Mouse (Mus musculus): ENCODE measurements around the gene Slc12a9. TPM values are rescaled to one million over a fixed set of nuclear protein-coding genes. Genes with fewer than 3 reads are reported as not detected.

The Slc12a9 gene
- total RNA-seq, 1 experiment from 2014 or later = 2.1 TPM

DNA sequence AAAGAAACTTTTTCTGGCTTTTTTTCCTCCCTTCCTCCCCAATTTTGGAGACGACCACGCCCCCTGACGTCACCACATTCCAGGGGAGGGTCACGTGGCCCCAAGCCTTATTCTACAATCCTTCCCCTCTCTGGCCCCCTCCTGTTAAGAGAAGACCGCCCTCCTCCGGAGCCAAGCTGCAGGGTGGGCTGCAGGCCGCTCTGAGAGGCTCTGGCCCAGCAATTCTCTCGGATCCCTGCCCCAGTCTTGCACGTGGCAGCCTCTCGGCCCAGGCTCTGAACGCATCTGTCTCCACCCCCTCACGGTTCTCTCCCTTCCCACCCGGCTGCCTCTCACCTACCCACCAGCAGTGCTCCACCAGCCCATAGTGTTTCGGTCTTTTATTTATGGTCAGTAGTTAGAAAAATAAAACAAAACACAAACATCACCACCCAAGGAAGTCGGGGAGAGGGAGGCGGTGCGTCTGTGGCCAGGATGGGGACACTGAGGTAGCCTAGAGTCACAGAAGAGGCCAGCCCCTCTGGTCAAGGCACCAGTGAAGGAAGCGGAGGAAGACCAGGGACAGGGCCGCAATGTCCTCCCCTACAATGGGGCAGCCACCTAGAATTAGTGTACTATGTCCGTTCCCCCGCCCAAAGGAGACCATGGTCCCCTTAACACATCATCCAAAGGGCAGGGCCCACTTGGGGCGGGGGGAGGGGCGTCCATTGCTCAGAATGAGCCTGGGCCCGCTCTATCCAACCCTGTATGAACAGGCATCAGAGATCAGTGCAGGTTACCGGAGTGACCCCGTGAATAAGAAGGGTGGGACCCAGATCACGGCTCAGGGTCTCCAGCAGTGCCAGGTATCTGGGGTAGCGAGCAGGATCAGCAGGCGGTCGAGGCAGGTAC is 19.0 kb downstream of the Slc12a9 start, which contains the start of gene Trip6:
Gene Trip6, minus strand, starts transcription at position 212 of the 891 bp plus-strand sequence.
- peak; percentile 45 for ATAC-seq (replicated peaks; ENCODE audit: low read depth, poor library complexity, severe bottlenecking)

DNA sequence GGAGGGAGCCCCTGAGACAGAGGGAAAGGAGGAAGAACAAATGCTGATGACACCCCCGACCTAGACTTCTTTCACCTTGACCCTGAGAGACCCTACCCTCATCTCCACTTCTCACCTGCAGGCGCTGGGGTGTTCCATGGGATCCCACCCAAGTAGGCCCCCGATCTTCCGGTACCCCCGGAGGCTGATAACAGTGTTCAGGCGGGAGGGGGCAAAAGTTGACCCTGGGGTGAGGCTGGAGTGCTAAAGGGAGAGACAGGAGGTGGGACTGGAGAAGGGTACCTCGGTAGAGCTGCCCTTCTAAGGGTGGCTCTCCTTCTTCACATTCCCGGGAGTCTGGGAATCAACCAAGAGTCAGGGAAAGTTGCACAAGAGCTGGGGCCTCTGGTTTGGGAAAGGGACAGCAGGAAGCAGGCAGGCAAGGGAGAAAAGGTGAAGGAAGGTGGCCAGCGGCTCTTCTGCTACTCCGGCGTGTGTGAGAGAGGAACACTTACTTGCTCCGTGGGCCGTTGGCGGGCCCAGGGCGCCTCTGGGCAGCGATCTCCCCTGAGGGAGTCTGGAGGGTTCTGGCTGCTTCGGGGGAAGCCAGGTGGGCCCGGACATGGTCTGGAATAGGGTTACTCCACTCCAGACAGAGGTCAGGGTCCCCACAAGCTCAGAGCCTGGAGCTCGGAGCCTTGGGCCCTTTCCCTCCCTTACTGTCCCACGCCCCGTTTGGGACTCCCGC is 19.8 kb downstream of the Slc12a9 start:
- ATAC-seq (replicated peaks; ENCODE audit: low read depth, poor library complexity, severe bottlenecking) = no peak; the same call in 1 of the 2 replicates

DNA sequence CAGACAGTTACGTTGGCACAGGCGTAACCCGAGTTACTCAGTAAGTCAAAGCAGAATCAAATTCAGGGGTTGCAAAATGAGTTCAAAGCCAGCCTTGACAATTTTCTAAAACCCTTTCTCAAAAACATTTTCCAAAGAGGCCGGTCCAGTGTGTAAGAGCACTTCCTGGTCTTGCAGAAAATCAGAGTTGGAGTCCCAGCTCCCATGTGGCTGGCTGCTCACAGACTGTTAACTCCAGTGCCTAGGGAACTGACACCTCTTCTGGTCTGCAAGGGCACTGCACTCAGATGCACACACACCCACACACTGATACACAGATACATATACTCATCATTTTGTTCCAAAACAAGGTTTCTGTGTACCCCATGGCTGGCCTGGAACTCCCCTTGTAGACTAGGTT is 25.0 kb downstream of the Slc12a9 start:
- ATAC-seq (replicated peaks; ENCODE audit: low read depth, poor library complexity, severe bottlenecking) = no peak

- peak; percentile 87 for ATAC-seq (replicated peaks; ENCODE audit: low read depth, poor library complexity, severe bottlenecking)
Measured at GRCm38 (mm10) chr5:137307071-137307912, 26.1 kb downstream of the Slc12a9 start, which contains the start of gene Srrt. TSS of gene Srrt (minus strand) at chr5:137307674.

DNA sequence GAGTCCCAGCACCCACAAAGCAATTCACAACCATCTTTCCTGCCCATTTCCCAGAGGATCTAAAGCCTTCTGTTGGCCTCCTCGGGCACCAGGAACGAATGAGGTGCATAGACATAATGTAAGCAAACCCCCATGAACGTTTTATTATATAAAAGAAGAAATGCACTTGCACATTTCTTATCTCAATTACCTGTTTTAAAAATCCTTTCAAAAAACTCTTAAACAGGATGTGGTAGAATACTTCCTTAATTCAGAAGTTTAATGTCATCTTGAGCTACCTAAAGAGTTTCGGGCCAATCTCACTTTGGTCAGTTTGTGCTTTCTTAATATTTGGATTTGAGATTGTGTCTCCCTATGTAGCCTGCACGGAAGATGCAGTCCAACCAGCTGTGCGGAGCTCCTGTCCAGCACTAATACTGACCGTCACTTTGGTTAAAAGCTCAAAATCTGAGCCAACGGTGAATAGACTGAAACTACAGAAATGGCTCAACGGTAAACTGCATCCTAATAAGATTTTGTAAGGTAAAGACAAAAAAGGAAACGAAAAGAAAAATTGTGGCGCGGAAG is 26.9 kb downstream of the Slc12a9 start:
- ATAC-seq (replicated peaks; ENCODE audit: low read depth, poor library complexity, severe bottlenecking) = no peak

DNA sequence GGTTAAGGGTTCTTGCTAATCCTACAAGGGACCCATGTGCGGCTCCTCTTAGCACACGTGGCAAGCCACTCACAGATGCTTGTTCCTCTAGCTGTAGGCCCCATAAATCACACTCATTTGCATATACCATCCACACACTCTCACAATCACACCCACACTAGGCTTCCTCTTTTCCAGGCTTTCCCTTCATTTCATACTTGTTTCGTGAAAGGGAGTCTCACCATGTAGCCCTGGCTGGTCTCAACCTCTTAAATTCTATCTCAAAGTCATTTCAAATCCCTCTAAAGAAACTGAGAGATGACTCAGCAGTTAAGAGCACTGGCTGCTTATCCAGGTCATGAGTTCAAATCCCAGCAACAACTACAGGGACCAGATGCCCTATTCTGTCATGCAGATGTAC is 27.6 kb downstream of the Slc12a9 start:
- ATAC-seq (replicated peaks; ENCODE audit: low read depth, poor library complexity, severe bottlenecking) = peak; percentile 40

GRCm38 (mm10) chr5:137304816-137305215 is 28.6 kb downstream of the Slc12a9 start:
- no peak for ATAC-seq (replicated peaks; ENCODE audit: low read depth, poor library complexity, severe bottlenecking)

- ATAC-seq (replicated peaks; ENCODE audit: low read depth, poor library complexity, severe bottlenecking) = no peak
Measured at GRCm38 (mm10) chr5:137304165-137304564, 29.2 kb downstream of the Slc12a9 start.

- no peak for ATAC-seq (replicated peaks; ENCODE audit: low read depth, poor library complexity, severe bottlenecking)
Measured at GRCm38 (mm10) chr5:137303609-137304008, 29.8 kb downstream of the Slc12a9 start.

DNA sequence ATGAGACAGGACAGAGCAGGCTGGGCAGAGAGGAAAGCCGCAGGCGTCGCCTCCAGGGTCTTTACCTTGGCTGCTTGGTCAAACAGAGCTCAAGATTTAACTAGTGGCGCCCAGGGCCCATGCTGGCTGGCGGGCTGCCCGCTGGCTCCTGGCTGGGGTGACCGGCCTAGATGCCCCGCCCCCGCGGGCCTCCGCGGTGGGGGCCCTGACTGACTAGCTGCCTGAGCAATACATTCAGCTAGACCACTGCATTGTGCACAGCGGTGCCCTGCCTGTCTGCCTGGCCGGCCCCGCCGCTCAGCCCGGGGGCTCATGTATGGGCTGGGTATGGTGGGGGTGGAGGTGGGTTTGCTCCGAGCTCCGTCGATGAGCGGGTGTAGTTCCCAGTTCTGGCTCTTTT is 32.1 kb downstream of the Slc12a9 start:
- no peak for ATAC-seq (replicated peaks; ENCODE audit: low read depth, poor library complexity, severe bottlenecking)

DNA sequence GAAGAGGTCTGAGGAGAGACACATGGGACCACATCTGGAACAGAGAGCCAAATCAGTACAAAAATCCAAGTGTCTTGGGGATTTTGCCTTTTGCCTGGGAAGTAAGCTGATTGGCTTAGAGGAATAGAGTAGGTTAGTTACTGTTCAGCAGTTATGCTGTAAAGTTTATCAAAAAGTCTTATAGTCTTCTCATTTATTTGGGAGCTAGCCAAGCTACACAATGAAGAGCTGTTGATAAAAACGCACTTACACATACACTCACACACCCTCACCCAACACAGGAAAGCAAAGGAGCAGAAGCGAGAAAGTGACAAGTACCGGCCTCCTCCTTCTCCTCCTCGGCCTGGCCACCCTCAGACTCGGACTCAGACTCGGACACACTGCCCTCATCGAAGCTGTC is 34.2 kb downstream of the Slc12a9 start:
- ATAC-seq (replicated peaks; ENCODE audit: low read depth, poor library complexity, severe bottlenecking) = no peak

GRCm38 (mm10) chr5:137297126-137297525 is 36.3 kb downstream of the Slc12a9 start:
- ATAC-seq (replicated peaks; ENCODE audit: low read depth, poor library complexity, severe bottlenecking) = no peak

DNA sequence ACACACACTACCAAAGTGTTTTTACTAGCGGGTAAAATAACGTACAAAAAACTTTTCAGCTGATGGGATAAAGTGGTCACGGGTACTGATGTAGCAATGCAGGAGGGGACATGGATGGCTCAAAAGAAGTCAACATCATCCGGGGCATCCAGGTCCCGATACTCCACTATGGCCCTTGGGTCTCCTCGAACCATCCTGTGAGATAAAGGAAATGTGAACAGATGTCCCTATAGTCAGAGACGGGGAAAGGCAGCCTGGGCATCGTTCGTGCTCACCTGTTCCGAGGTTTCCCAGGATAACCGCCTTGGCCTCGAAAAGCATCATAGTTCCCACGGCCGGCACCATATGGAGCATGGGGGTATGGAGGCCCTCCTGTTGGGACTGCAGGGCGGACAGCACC is 37.7 kb downstream of the Slc12a9 start:
- ATAC-seq (replicated peaks; ENCODE audit: low read depth, poor library complexity, severe bottlenecking) = no peak

- no peak for ATAC-seq (replicated peaks; ENCODE audit: low read depth, poor library complexity, severe bottlenecking)
Measured at GRCm38 (mm10) chr5:137295296-137295695, 38.1 kb downstream of the Slc12a9 start.

DNA sequence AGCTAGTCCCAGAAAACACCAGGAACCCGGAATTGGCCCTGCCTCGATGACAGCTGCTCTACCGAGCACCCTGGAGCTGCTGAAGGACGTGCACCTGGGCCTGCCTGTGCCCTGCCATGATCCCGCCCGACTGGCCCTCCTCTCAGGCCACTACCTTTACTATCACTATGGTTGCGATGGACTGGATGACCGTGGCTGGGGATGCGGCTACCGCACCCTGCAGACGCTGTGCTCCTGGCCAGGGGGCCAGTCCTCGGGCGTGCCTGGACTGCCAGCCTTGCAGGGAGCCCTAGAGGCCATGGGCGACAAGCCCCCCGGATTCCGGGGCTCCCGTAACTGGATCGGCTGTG is 38.7 kb downstream of the Slc12a9 start:
- ATAC-seq (replicated peaks; ENCODE audit: low read depth, poor library complexity, severe bottlenecking) = peak; percentile 3; the same call in 1 of the 2 replicates

- ATAC-seq (replicated peaks; ENCODE audit: low read depth, poor library complexity, severe bottlenecking) = peak; percentile 76
Measured at GRCm38 (mm10) chr5:137293839-137294743, 39.3 kb downstream of the Slc12a9 start, which contains the start of gene Ufsp1. TSS of gene Ufsp1 (plus strand) at chr5:137294629.

DNA sequence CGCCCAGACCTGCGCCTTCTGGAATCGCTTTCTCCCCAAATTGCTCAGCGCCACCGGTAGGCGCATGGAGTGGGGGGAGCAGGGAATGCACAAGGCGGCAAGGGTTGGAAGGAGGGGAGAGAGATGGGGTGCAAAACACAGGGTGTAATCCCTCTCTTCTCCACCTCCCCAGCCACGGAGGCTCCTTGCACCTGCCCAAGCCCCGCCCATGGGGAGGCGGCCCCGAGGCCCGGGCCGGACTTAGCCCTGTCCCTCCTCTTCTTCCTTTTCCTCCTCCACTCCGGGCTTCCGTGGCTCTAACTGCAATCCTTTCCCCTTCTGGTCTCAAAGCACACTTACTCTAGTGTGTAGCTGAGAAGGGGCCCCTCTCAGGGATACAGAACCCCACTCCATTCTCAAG is 40.1 kb downstream of the Slc12a9 start:
- ATAC-seq (replicated peaks; ENCODE audit: low read depth, poor library complexity, severe bottlenecking) = peak; percentile 27

DNA sequence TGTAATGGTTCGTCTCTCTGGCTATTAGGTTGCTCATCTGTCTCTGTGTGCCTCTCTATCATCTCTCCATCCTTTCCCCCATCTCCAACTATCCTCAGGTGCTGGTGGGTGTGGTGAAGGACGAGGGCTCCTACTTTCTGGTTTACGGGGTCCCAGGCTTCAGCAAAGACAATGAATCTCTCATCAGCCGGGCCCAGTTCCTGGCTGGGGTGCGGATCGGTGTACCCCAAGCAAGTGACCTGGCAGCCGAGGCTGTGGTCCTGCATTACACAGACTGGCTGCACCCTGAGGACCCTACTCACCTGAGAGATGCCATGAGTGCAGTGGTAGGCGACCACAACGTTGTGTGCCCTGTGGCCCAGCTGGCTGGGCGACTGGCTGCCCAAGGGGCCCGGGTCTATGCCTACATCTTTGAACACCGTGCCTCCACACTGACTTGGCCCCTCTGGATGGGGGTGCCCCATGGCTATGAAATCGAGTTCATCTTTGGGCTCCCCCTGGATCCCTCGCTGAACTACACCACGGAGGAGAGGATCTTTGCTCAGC is 41.9 kb downstream of the Slc12a9 start:
- no peak for ATAC-seq (replicated peaks; ENCODE audit: low read depth, poor library complexity, severe bottlenecking)

GRCm38 (mm10) chr5:137290677-137291076 is 42.7 kb downstream of the Slc12a9 start:
- ATAC-seq (replicated peaks; ENCODE audit: low read depth, poor library complexity, severe bottlenecking) = peak; percentile 10; the same call in 1 of the 2 replicates
